Mouse (Mus musculus): ENCODE measurements around the gene Mfsd14a.

DNA sequence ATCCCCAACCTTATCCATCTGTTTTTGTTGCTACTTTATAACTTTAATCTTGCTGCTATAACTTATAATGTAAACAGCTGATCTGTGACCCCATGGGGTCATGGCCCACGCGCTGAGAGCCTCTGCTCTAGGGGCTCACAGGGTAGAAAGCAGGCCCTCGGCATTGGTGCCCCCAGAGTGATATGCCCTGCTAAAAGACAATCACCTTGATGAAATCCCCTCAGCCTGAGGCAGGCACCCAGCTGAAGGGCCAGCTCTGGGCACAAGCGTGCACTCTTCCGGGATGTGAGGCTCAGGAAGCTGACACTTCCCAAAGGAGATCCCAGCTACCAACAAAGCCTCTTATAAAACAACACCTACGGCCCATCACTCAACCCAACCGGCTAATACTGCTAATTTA, 23.9 kb downstream of the Mfsd14a start:
- TF ChIP-seq CTCF (IDR thresholded peaks at IDR 0.05; ENCODE audit: extremely low read depth, insufficient read length, insufficient replicate concordance, low read depth, low read length) (no peak), POLR2A (IDR thresholded peaks at IDR 0.05; ENCODE audit: low read depth, low read length) (no peak)

Data from small intestine, adult 2 months (tissue).